Mouse (Mus musculus) liver, adult 2 months (tissue): ENCODE results near the gene Mrps17.

ENCODE experiments used
- CTCF ChIP-seq: fragments of 200-500 bp; IDR thresholded peaks from 2 replicates; pipeline ENCODE4 v1.5.1; 2011; ENCODE audit warnings: low read depth, low read length, control low read depth
- POLR2A ChIP-seq: fragments of 200-500 bp; IDR thresholded peaks from 2 replicates; pipeline ENCODE4 v1.6.1; 2011; ENCODE audit warnings: low read length, control low read depth; ENCODE audit not compliant: insufficient read depth; ENCODE audit errors: extremely low read depth

- TF ChIP-seq CTCF: no peak
- no peak for TF ChIP-seq POLR2A
Observed at GRCm38 (mm10) chr5:129701706-129702105, 13.6 kb upstream of the Mrps17 start.
